Mouse (Mus musculus) inflammation-experienced regulatory T-cells, adult 6 months (primary cell): ENCODE results near the gene Optc. TPM values are rescaled to one million over a fixed set of nuclear protein-coding genes. Genes with fewer than 3 reads are reported as not detected.
A peak's percentile ranks its signal among the peaks of the same experiment; 100 is the strongest.

Experiments
- ATAC-seq: one replicate; pipeline ENCODE4 v1.8.0; 2017
- polyA plus RNA-seq, 3 experiments: library from polyadenylated mRNA; unstranded; fragments of 100-300 nt; shearing (Covaris generic); gene quantifications; one replicate each; pipeline ENCODE4 v1.2.1; 2017

The Optc gene
- polyA plus RNA-seq, 3 experiments from 2014 or later, result not detected

- ATAC-seq, result no peak
Measured at GRCm38 (mm10) chr1:133882283-133883217, 25.2 kb downstream of the Optc start.

GRCm38 (mm10) chr1:133881813-133882212 is 26.0 kb downstream of the Optc start:
- ATAC-seq, result no peak

GRCm38 (mm10) chr1:133878825-133879423 is 28.9 kb downstream of the Optc start:
- no peak for ATAC-seq

- ATAC-seq, result no peak
Measured at GRCm38 (mm10) chr1:133876936-133877335, 30.9 kb downstream of the Optc start.

- no peak for ATAC-seq
Measured at GRCm38 (mm10) chr1:133873086-133873813, 34.5 kb downstream of the Optc start.

GRCm38 (mm10) chr1:133871241-133871640 is 36.6 kb downstream of the Optc start:
- ATAC-seq, result no peak

GRCm38 (mm10) chr1:133869221-133869620 is 38.6 kb downstream of the Optc start:
- no peak for ATAC-seq

GRCm38 (mm10) chr1:133863257-133863997 is 44.4 kb downstream of the Optc start:
- peak; percentile 54 for ATAC-seq

GRCm38 (mm10) chr1:133861028-133861427 is 46.8 kb downstream of the Optc start:
- no peak for ATAC-seq

GRCm38 (mm10) chr1:133859821-133860711 is 47.7 kb downstream of the Optc start:
- no peak for ATAC-seq

GRCm38 (mm10) chr1:133859257-133859656 is 48.5 kb downstream of the Optc start:
- ATAC-seq, result no peak

- no peak for ATAC-seq
Measured at GRCm38 (mm10) chr1:133857781-133858180, 50.0 kb downstream of the Optc start.

- ATAC-seq, result no peak
Measured at GRCm38 (mm10) chr1:133857171-133857570, 50.6 kb downstream of the Optc start.

GRCm38 (mm10) chr1:133856655-133857054 is 51.1 kb downstream of the Optc start:
- ATAC-seq, result no peak

GRCm38 (mm10) chr1:133856133-133856541 is 51.7 kb downstream of the Optc start:
- no peak for ATAC-seq

GRCm38 (mm10) chr1:133855274-133856017 is 52.4 kb downstream of the Optc start:
- no peak for ATAC-seq

- no peak for ATAC-seq
Measured at GRCm38 (mm10) chr1:133854421-133855273, 53.2 kb downstream of the Optc start.
